Mouse (Mus musculus): Measurements from ENCODE around the gene Plch2. TPM values are rescaled to one million over a fixed set of nuclear protein-coding genes. Genes with fewer than 3 reads are reported as not detected.

Plch2 gene
- polyA plus RNA-seq, 1 experiment, result 0.11 TPM

- H3ac ChIP-seq (ENCODE audit: control insufficient read depth, insufficient read length, low read depth), result no peak overlapping the region
- peaks cover 38% of the 10 kb centered on the region for H3K27me3 ChIP-seq (ENCODE audit: control insufficient read depth, insufficient read depth, insufficient read length)
- TF ChIP-seq FOSL1 (IDR thresholded peaks at IDR 0.05; ENCODE audit: insufficient read depth, low read length, poor library complexity, severe bottlenecking) (no peak), MYOG (IDR thresholded peaks at IDR 0.05; ENCODE audit: control insufficient read depth, extremely low read depth, insufficient read length) (no peak), USF1 (IDR thresholded peaks at IDR 0.05; ENCODE audit: low read depth) (no peak), CTCF (IDR thresholded peaks at IDR 0.05; ENCODE audit: control insufficient read depth, insufficient read depth, insufficient read length) (no peak), MYOD1 (IDR thresholded peaks at IDR 0.05; ENCODE audit: control insufficient read depth, insufficient read length, low read depth) (no peak), MAX (IDR thresholded peaks at IDR 0.05) (no peak), CEBPB (IDR thresholded peaks at IDR 0.05; ENCODE audit: low read depth) (no peak)
- H3K36me3 ChIP-seq (ENCODE audit: control insufficient read depth, insufficient read depth), result peaks cover 8% of the 10 kb centered on the region
- H3K79me3 ChIP-seq (ENCODE audit: low read depth), result no peaks in the 10 kb centered on the region
- peaks cover 13% of the 10 kb centered on the region for H3K79me2 ChIP-seq (ENCODE audit: control insufficient read depth, insufficient read depth)
- H3K4me3 ChIP-seq (ENCODE audit: insufficient read depth, poor library complexity, severe bottlenecking), result no peak overlapping the region
These were observed 7.3 kb upstream of the Plch2 start for GRCm38 (mm10) chr4:155063895-155064294.

DNA sequence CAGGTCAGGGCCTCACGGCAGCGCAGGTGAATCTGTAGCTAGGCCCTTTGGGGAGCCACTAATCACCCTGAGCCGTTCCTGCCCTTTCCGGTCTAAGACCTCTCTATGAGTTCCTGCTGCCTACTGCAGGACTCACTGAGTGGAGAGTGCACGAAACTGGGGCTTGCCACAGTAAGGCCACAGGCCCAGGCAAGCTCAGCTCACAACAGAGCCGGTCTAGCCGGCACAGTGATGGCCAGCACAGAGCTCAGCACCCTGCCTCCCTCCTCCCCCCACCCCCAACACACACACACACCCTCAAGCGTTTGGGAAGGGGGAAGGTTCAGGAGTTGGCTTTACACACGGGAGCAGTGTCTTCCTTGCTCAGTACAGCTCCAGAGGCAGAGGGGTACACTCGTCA, 1.7 kb upstream of the Plch2 start:
- no peak overlapping the region for H3K4me3 ChIP-seq (ENCODE audit: insufficient read depth, poor library complexity, severe bottlenecking)
- no peak for TF ChIP-seq MYOD1 (IDR thresholded peaks at IDR 0.05; ENCODE audit: control insufficient read depth, insufficient read length, low read depth)
- no peak for TF ChIP-seq FOSL1 (IDR thresholded peaks at IDR 0.05; ENCODE audit: insufficient read depth, low read length, poor library complexity, severe bottlenecking)
- TF ChIP-seq CTCF (IDR thresholded peaks at IDR 0.05; ENCODE audit: control insufficient read depth, insufficient read depth, insufficient read length), result no peak
- no peak for TF ChIP-seq MYOG (IDR thresholded peaks at IDR 0.05; ENCODE audit: control insufficient read depth, extremely low read depth, insufficient read length)
- TF ChIP-seq MAX (IDR thresholded peaks at IDR 0.05), result no peak
- TF ChIP-seq USF1 (IDR thresholded peaks at IDR 0.05; ENCODE audit: low read depth), result no peak
- no peak for TF ChIP-seq CEBPB (IDR thresholded peaks at IDR 0.05; ENCODE audit: low read depth)

GRCm38 (mm10) chr4:155050116-155050515, 6.5 kb downstream of the Plch2 start:
- H3K27me3 ChIP-seq (ENCODE audit: control insufficient read depth, insufficient read depth, insufficient read length), result peaks cover 48% of the 10 kb centered on the region
- H3ac ChIP-seq (ENCODE audit: control insufficient read depth, insufficient read length, low read depth), result no peak overlapping the region
- no peaks in the 10 kb centered on the region for H3K79me3 ChIP-seq (ENCODE audit: low read depth)
- no peaks in the 10 kb centered on the region for H3K79me2 ChIP-seq (ENCODE audit: control insufficient read depth, insufficient read depth)
- no peaks in the 10 kb centered on the region for H3K36me3 ChIP-seq (ENCODE audit: control insufficient read depth, insufficient read depth)
- TF ChIP-seq MAX (IDR thresholded peaks at IDR 0.05), result no peak
- TF ChIP-seq MYOD1 (IDR thresholded peaks at IDR 0.05; ENCODE audit: control insufficient read depth, insufficient read length, low read depth), result no peak
- no peak for TF ChIP-seq CTCF (IDR thresholded peaks at IDR 0.05; ENCODE audit: control insufficient read depth, insufficient read depth, insufficient read length)
- no peak for TF ChIP-seq FOSL1 (IDR thresholded peaks at IDR 0.05; ENCODE audit: insufficient read depth, low read length, poor library complexity, severe bottlenecking)
- TF ChIP-seq MYOG (IDR thresholded peaks at IDR 0.05; ENCODE audit: control insufficient read depth, extremely low read depth, insufficient read length), result no peak
- no peak overlapping the region for H3K4me3 ChIP-seq (ENCODE audit: insufficient read depth, poor library complexity, severe bottlenecking)

More for the DNA sequence above, 1.7 kb upstream of the Plch2 start:
- Histone ChIP-seq H3ac (ENCODE audit: control insufficient read depth, insufficient read length, low read depth) (no peak overlapping the region), H3K36me3 (ENCODE audit: control insufficient read depth, insufficient read depth) (no peaks in the 10 kb centered on the region), H3K79me3 (ENCODE audit: low read depth) (no peaks in the 10 kb centered on the region), H3K27me3 (ENCODE audit: control insufficient read depth, insufficient read depth, insufficient read length) (peaks cover 62% of the 10 kb centered on the region), H3K79me2 (ENCODE audit: control insufficient read depth, insufficient read depth) (no peaks in the 10 kb centered on the region)

DNA sequence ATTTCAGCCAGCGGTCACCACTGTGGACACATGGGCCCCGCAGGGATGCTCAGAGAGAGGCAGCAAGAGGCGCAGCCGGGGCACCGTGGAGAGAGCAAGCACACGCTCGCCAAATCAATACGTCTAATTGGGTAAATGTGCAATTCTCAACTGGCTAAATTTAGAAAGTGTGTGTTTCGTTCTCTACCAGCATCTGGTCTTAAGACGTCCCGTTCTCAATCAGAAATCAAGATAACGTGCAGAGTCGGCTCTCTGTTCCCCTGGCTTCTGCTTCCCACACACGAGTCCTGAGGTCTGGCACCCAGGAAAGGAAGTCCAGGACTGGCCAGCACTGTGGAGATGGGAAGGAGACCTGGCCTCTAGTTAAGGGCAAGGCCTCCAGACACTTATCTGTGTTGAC, 9.9 kb downstream of the Plch2 start:
- H3K4me3 ChIP-seq (ENCODE audit: insufficient read depth, poor library complexity, severe bottlenecking), result no peak overlapping the region
- H3ac ChIP-seq (ENCODE audit: control insufficient read depth, insufficient read length, low read depth), result no peak overlapping the region
- H3K79me3 ChIP-seq (ENCODE audit: low read depth), result no peaks in the 10 kb centered on the region
- no peaks in the 10 kb centered on the region for H3K79me2 ChIP-seq (ENCODE audit: control insufficient read depth, insufficient read depth)
- H3K27me3 ChIP-seq (ENCODE audit: control insufficient read depth, insufficient read depth, insufficient read length), result peaks cover 77% of the 10 kb centered on the region
- TF ChIP-seq MYOG (IDR thresholded peaks at IDR 0.05; ENCODE audit: control insufficient read depth, extremely low read depth, insufficient read length), result no peak
- no peak for TF ChIP-seq MAX (IDR thresholded peaks at IDR 0.05)
- no peak for TF ChIP-seq FOSL1 (IDR thresholded peaks at IDR 0.05; ENCODE audit: insufficient read depth, low read length, poor library complexity, severe bottlenecking)
- no peak for TF ChIP-seq MYOD1 (IDR thresholded peaks at IDR 0.05; ENCODE audit: control insufficient read depth, insufficient read length, low read depth)
- no peak for TF ChIP-seq CEBPB (IDR thresholded peaks at IDR 0.05; ENCODE audit: low read depth)
- TF ChIP-seq CTCF (IDR thresholded peaks at IDR 0.05; ENCODE audit: control insufficient read depth, insufficient read depth, insufficient read length), result no peak
- TF ChIP-seq USF1 (IDR thresholded peaks at IDR 0.05; ENCODE audit: low read depth), result no peak
- no peaks in the 10 kb centered on the region for H3K36me3 ChIP-seq (ENCODE audit: control insufficient read depth, insufficient read depth)

- TF ChIP-seq CEBPB (IDR thresholded peaks at IDR 0.05; ENCODE audit: low read depth), result no peak
- TF ChIP-seq FOSL1 (IDR thresholded peaks at IDR 0.05; ENCODE audit: insufficient read depth, low read length, poor library complexity, severe bottlenecking), result no peak
- TF ChIP-seq USF1 (IDR thresholded peaks at IDR 0.05; ENCODE audit: low read depth), result no peak
- no peak for TF ChIP-seq MYOG (IDR thresholded peaks at IDR 0.05; ENCODE audit: control insufficient read depth, extremely low read depth, insufficient read length)
- TF ChIP-seq MAX (IDR thresholded peaks at IDR 0.05), result no peak
- TF ChIP-seq CTCF (IDR thresholded peaks at IDR 0.05; ENCODE audit: control insufficient read depth, insufficient read depth, insufficient read length), result no peak
- no peak for TF ChIP-seq MYOD1 (IDR thresholded peaks at IDR 0.05; ENCODE audit: control insufficient read depth, insufficient read length, low read depth)
- Histone ChIP-seq H3K79me3 (ENCODE audit: low read depth) (no peaks in the 10 kb centered on the region), H3K79me2 (ENCODE audit: control insufficient read depth, insufficient read depth) (no peaks in the 10 kb centered on the region), H3K36me3 (ENCODE audit: control insufficient read depth, insufficient read depth) (no peaks in the 10 kb centered on the region), H3ac (ENCODE audit: control insufficient read depth, insufficient read length, low read depth) (no peak overlapping the region), H3K4me3 (ENCODE audit: insufficient read depth, poor library complexity, severe bottlenecking) (no peak overlapping the region), H3K27me3 (ENCODE audit: control insufficient read depth, insufficient read depth, insufficient read length) (peaks cover 82% of the 10 kb centered on the region)
These were observed 13.3 kb downstream of the Plch2 start for GRCm38 (mm10) chr4:155043289-155043625.
